Mouse (Mus musculus) spleen, adult 2 months (tissue): Measurements from ENCODE around the gene Olfr486.

Experiments used
- CTCF ChIP-seq: fragments of 200-500 bp; IDR thresholded peaks from 2 replicates; pipeline ENCODE4 v1.5.1; 2011; ENCODE audit warnings: mild to moderate bottlenecking, inconsistent platforms; ENCODE audit not compliant: insufficient read depth, insufficient read length, insufficient replicate concordance; ENCODE audit errors: extremely low read depth
- POLR2A ChIP-seq: fragments of 200-500 bp; IDR thresholded peaks from 2 replicates; pipeline ENCODE4 v1.6.1; 2011; ENCODE audit warnings: low read depth, low read length, inconsistent platforms

DNA sequence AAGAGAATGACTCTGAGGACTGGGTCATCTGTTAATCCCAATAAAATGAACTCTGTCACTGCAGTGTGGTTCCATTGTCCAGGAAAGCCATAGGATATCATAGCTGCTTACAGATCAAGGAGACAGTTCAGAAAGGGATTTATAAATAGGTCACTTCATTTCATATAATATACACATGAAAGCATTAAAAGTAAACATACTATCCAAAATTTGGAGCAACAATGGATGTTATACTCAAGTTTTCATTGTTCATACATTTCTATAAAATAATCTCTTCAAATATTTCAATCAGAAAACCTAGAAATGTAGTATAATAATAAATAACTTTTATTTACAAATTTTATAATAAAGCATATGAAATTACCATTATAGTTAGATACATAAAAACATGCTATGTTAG, 12.8 kb downstream of the Olfr486 start, which contains the start of gene Olfr485:
- TF ChIP-seq POLR2A (no peak), CTCF (no peak)
